Mouse (Mus musculus) spleen, adult 2 months (tissue): ENCODE results near the gene Ffar3.

Source experiments
- CTCF ChIP-seq: fragments of 200-500 bp; IDR thresholded peaks from 2 replicates; pipeline ENCODE4 v1.5.1; 2011; ENCODE audit warnings: mild to moderate bottlenecking, inconsistent platforms; ENCODE audit not compliant: insufficient read depth, insufficient read length, insufficient replicate concordance; ENCODE audit errors: extremely low read depth
- POLR2A ChIP-seq: fragments of 200-500 bp; IDR thresholded peaks from 2 replicates; pipeline ENCODE4 v1.6.1; 2011; ENCODE audit warnings: low read depth, low read length, inconsistent platforms

- peak; percentile 71; the same call in 1 of the 2 replicates for TF ChIP-seq CTCF
- TF ChIP-seq POLR2A, result no peak
Observed at GRCm38 (mm10) chr7:30805924-30806323, 50.1 kb downstream of the Ffar3 start.
